Mouse (Mus musculus) right cerebral cortex, adult 2 months (tissue): Measurements from ENCODE around the gene Rin3.

Source experiments
- DNase-seq, 2 experiments: peaks; one replicate each; pipeline ENCODE4 v3.0.0; 2021 to 2022; ENCODE audit warnings: low spot score in 2 of 2

Gene Rin3

DNA sequence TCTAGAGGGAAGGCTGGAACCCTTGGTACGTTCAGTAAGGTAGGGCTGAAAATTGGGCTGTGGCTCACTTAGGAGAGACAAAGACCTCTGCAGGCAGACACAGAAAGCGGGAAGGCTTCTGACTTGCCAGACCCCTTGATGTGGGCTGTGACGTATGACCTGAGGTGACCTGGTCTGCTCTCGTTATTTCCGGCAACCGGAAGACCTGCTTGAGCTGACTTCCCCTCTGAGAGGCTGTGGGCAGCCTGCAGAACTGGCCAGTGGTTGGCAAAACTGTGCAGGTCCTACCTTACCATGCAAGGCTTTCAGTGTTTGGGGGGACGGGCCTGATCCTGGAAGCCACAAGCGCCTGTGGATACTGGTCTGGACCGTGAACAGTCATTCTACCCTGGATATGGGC is 19.5 kb downstream of the Rin3 start:
- DNase-seq = no peak

GRCm38 (mm10) chr12:102302831-102303351 is 20.0 kb downstream of the Rin3 start:
- no peak for DNase-seq

- no peak for DNase-seq
These were observed 21.0 kb downstream of the Rin3 start for GRCm38 (mm10) chr12:102303867-102304266.

- no peak for DNase-seq
These were observed 22.4 kb downstream of the Rin3 start for GRCm38 (mm10) chr12:102305069-102305836.

DNA sequence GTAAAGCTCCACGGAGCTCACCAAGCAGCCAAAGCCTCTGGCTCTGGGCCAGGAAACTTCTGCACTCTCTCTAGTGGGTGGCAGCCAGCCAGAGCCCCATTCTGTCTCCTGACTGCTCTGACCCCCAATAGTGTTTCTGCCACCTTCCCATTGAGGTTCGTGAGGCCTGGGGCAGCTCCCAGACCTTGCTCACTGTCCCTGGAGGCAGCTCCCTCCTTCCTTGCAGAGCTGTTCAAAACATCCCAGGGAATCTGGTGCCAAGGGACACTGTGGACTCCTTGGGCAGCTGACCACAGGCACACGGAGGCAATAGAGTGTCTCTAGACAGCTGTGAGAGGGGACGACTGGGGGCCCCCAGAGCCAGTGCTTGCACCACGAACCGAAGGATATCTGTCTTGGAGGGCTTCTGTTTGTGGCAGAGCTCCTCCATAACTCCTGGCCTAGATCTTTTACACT is 25.2 kb downstream of the Rin3 start:
- no peak for DNase-seq

GRCm38 (mm10) chr12:102308457-102309011 is 25.7 kb downstream of the Rin3 start:
- DNase-seq = peak; percentile 73

GRCm38 (mm10) chr12:102309099-102309799 is 26.4 kb downstream of the Rin3 start:
- DNase-seq = no peak

DNA sequence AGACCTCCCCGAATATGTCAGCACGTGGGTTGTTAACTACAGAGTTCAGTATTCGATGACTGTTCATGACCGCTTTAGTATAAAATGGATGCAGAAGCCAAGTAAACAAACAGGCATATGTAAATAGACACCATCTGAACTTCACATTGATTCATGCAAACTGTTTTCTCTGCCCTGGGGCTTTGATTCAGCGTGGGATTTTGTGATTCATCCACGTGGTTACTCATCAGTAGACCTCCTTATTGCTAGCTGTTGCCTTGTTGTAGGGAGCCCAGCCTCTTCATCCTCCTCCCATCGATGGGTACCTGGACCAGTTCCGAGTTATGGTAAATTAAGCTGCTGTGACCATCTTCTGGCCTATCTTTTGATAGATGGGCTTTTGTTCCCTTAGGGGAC is 26.9 kb downstream of the Rin3 start:
- no peak for DNase-seq

GRCm38 (mm10) chr12:102310261-102310660 is 27.4 kb downstream of the Rin3 start:
- DNase-seq = no peak

GRCm38 (mm10) chr12:102311454-102311853 is 28.6 kb downstream of the Rin3 start:
- DNase-seq = no peak

DNA sequence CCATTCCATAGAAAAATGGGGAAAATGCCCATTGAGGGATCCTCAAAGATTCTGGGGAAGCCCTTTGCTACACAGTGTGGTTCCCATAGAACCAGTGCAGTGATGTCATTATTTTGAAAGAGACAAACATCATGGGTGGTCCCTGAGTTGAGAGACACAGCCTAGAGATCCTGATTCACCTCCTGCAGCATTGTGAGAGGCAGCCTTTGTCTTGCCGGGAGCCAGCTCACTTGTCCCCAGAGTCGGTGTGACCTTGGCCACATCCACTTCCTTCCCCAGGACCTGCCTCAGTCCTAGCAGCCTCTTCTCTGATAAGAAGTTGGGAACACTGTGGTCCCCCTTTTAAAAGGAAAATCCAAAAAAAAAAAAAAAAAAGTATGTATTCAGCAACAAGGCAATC is 36.3 kb downstream of the Rin3 start:
- DNase-seq = no peak

GRCm38 (mm10) chr12:102319899-102320298 is 37.1 kb downstream of the Rin3 start:
- no peak for DNase-seq

GRCm38 (mm10) chr12:102320322-102320721 is 37.5 kb downstream of the Rin3 start:
- no peak for DNase-seq

DNA sequence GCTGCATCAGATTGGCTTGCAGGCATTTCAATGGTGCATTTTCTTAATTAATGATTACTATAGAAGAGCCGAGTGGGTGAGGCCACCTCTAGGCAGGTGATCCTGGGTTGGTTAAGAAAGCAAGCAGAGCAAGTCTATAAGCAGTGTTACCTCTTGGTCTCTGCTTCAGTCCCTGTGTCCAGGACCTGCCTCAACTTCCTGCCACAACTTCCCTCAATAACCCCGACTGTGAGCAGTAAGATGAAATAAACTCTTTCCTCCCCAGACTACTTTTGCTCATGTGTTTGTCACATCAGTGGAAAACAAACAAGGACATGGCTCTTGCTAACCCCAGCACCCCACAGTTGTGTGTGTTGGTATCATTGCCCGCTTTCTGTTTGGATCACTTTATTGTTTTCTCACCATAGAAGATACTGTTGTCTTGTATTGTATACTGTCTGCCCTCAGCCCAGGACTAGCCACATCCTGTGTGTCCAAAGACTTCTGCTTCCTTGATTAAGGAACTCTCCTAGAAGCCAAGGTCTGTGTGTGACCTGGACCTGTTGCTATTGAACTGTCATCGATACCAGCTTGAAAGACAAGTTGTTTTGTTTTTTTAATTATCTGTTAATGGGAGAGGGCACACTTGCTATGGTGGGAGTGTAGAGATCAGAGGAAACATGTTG is 38.3 kb downstream of the Rin3 start:
- no peak for DNase-seq

- DNase-seq = no peak
These were observed 39.0 kb downstream of the Rin3 start for GRCm38 (mm10) chr12:102321855-102322254.

- DNase-seq = no peak
These were observed 40.5 kb downstream of the Rin3 start for GRCm38 (mm10) chr12:102323392-102323791.

GRCm38 (mm10) chr12:102324156-102324885 is 41.5 kb downstream of the Rin3 start:
- no peak for DNase-seq

- DNase-seq = no peak
These were observed 42.0 kb downstream of the Rin3 start for GRCm38 (mm10) chr12:102324886-102325220.

DNA sequence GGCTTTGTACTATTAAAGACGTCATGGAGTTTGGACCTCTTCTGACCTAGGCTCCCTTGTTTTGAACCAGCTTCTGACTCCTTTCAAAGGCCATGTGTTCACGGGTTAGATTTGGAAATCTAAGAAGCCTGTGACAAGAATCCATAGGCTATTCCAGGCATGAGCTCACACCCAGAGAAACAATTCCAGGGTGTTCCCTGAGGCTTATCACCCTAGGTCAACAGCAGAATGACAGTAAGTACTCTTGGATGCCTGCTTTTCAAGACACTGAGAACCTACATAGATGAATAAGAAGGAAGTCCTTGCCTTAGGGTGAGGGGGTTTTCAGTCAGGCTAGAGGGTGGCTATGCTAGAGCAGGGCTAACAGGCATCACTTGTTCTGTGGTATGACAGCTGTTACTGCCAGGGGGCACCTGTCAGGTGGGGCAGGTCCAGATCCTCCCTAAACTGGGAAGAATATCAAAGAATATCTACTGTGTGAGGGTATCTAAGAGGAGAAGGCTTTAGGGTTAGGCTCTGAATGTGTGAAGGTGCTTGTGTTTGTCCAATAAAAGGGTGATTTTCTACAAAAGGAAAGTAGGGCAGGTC is 44.0 kb downstream of the Rin3 start:
- DNase-seq = no peak

DNA sequence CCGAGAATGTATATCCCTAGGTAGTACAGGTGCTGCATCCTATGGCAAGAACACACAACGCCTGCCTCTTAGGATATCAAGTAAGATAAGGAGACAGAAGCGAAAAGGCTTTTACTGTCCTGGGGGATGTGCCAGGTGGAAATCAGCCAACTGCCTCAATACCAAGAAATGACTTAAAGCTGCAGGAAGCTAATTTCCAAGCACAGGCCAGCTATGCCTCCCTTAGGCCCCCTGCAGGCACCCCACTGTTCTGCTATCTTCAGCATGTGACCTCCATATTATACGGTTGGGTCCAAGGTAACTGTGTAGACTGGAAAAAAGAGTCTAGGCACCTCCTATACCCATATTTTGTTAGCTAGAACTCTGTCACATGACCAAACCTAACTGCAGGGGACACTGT is 44.7 kb downstream of the Rin3 start:
- no peak for DNase-seq

- DNase-seq = no peak
These were observed 45.2 kb downstream of the Rin3 start for GRCm38 (mm10) chr12:102328090-102328489.
